Mouse (Mus musculus) forebrain, embryonic 10.5 days (tissue): Measurements from ENCODE around the gene Zfyve28. TPM values are rescaled to one million over a fixed set of nuclear protein-coding genes. Genes with fewer than 3 reads are reported as not detected.
A peak's percentile ranks its signal among the peaks of the same experiment; 100 is the strongest.

Source experiments
- DNase-seq: peaks from one replicate; pipeline ENCODE4 v3.0.0-alpha.2; 2017; ENCODE audit warnings: low spot score; ENCODE audit errors: extremely low spot score
- H3K27ac ChIP-seq: fragments of 300-500 bp; sonication (generic); 2 replicates; pipeline ENCODE4 v1.5.1; 2016; ENCODE audit warnings: mild to moderate bottlenecking
- H3K27me3 ChIP-seq: fragments of 300-500 bp; sonication (generic); 2 replicates; pipeline ENCODE4 v1.6.1; 2016; ENCODE audit warnings: mild to moderate bottlenecking; ENCODE audit not compliant: poor library complexity, severe bottlenecking
- H3K36me3 ChIP-seq: fragments of 300-500 bp; sonication (generic); replicated peaks from 2 replicates; pipeline ENCODE4 v1.6.1; 2016; ENCODE audit warnings: mild to moderate bottlenecking, moderate library complexity
- H3K4me1 ChIP-seq: fragments of 300-500 bp; sonication (generic); 2 replicates; pipeline ENCODE4 v1.6.1; 2016
- H3K4me3 ChIP-seq: fragments of 300-500 bp; sonication (generic); 2 replicates; pipeline ENCODE4 v1.5.1; 2016; ENCODE audit warnings: mild to moderate bottlenecking, moderate library complexity
- H3K9me3 ChIP-seq: fragments of 300-500 bp; sonication (generic); 2 replicates; pipeline ENCODE4 v1.6.1; 2016; ENCODE audit warnings: mild to moderate bottlenecking, moderate library complexity
- WGBS: fragments of 180-500 bp; shearing (Covaris S2); methylation state at CpG from one replicate; pipeline ENCODE4 v1.1.7; 2016; 5-methylcytosine and 5-hydroxymethylcytosine counted together
- polyA plus RNA-seq: library from polyadenylated mRNA; unstranded; fragments of >200 nt; fragmentation: Nextera tagmentation; extraction: Ambion mirVana; gene quantifications from 2 replicates; pipeline ENCODE4 v1.2.1, GENCODE M21; 2016

The Zfyve28 gene
- polyA plus RNA-seq, 1 experiment from 2014 or later = 1.1 TPM

DNA sequence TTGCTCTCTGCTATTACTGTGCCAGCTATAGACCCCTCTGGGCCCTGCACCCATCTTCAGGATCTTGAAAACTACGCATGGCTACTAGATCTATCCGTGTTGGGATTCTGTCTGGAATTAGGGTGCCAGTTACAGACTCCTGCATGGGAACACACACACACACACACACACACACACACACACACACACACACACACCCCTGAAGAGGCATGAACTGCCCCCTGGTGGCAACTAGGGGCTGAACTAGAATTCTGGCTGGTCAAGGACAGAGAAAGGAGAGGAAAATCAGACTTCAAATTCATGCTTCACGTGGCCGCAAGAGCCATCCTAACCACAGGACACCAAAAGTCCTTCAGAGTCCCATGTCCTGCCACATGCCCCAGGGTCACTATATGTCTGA, 96.4 kb downstream of the Zfyve28 start:
- WGBS = 77% methylated on average over 4 of the region's 4 CpGs
- H3K9me3 ChIP-seq = no peaks in the 10 kb centered on the region
- peaks cover 18% of the 10 kb centered on the region for H3K4me1 ChIP-seq
- no peak for DNase-seq
- peaks cover 11% of the 10 kb centered on the region; the same call in 1 of the 2 replicates for H3K27me3 ChIP-seq
- no peak overlapping the region for H3K27ac ChIP-seq
- no peak overlapping the region for H3K4me3 ChIP-seq
- H3K36me3 ChIP-seq = no peaks in the 10 kb centered on the region

DNA sequence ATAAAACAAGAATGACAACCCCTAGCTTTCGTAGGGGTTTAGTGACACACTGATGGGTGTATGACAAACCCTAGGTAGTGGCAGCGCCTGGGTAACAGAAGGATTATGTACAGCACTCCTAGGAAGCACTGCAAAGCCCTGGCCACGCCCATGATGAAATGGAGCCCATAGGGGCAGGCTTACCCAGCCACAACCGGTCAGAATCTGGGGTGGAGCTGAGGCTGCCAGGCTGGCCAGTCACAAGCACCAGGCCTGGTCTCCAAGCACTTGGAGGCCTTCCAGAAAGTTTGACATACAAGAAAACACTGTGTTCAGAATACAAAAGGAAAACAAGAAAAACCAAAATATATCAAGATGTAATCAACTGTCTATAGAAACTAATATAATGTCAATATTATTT, 97.2 kb downstream of the Zfyve28 start:
- 55% methylated on average over 4 of the region's 4 CpGs for WGBS
- Histone ChIP-seq H3K4me1 (peaks cover 26% of the 10 kb centered on the region), H3K36me3 (no peaks in the 10 kb centered on the region), H3K27me3 (peaks cover 17% of the 10 kb centered on the region), H3K9me3 (no peaks in the 10 kb centered on the region), H3K4me3 (no peak overlapping the region), H3K27ac (no peak overlapping the region)
- no peak for DNase-seq

DNA sequence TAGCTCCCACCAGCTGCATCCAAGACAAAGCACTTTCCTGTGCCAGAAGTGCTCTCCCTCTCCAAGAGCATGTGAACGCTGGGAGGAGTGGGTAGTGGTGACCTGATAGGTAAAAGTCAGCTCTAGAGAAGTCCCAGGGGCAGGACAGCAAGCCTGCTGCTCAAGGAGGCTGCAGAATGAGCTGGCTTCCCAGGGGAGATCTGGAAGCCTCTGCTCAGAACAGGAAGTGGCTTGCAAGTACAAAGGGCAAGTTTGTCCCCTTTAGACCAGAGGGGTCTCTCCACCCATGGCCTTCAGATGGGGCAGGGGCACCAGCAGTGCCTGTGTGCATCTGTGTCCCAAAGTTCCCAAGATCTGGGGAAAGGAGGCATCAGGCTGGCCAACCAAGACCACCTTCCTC, 98.7 kb downstream of the Zfyve28 start:
- H3K9me3 ChIP-seq = no peaks in the 10 kb centered on the region
- H3K27me3 ChIP-seq = peaks cover 27% of the 10 kb centered on the region
- no peak overlapping the region for H3K4me3 ChIP-seq
- peaks cover 35% of the 10 kb centered on the region for H3K4me1 ChIP-seq
- no peaks in the 10 kb centered on the region for H3K36me3 ChIP-seq
- no peak overlapping the region for H3K27ac ChIP-seq
- WGBS = 69% methylated on average over 1 of the region's 1 CpGs
- DNase-seq = no peak

DNA sequence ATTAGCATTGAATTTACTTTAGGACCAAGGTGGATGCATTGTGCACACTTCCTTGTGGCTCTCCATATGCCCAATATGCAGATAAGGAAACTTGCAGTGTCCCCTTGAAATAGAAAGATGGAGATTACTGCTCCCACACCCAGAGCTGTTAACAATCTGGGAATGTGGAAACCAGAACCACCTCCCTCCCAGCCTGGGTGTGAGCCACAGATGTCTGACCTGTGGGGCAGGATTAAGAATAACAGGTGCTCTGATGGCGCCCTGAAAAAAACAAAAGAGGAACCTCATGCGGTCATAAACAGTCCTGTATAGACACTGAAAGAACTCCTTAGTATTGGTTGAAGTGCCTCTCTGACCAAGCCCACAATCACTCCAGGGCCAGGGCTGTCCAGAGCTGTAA, 99.4 kb downstream of the Zfyve28 start:
- H3K36me3 ChIP-seq = no peaks in the 10 kb centered on the region; the same call in 1 of the 2 replicates
- DNase-seq = no peak
- peaks cover 35% of the 10 kb centered on the region for H3K4me1 ChIP-seq
- H3K4me3 ChIP-seq = peak overlapping the region; percentile 84
- WGBS = 84% methylated on average over 2 of the region's 2 CpGs
- H3K27me3 ChIP-seq = peaks cover 27% of the 10 kb centered on the region
- no peaks in the 10 kb centered on the region for H3K9me3 ChIP-seq
- no peak overlapping the region for H3K27ac ChIP-seq

DNA sequence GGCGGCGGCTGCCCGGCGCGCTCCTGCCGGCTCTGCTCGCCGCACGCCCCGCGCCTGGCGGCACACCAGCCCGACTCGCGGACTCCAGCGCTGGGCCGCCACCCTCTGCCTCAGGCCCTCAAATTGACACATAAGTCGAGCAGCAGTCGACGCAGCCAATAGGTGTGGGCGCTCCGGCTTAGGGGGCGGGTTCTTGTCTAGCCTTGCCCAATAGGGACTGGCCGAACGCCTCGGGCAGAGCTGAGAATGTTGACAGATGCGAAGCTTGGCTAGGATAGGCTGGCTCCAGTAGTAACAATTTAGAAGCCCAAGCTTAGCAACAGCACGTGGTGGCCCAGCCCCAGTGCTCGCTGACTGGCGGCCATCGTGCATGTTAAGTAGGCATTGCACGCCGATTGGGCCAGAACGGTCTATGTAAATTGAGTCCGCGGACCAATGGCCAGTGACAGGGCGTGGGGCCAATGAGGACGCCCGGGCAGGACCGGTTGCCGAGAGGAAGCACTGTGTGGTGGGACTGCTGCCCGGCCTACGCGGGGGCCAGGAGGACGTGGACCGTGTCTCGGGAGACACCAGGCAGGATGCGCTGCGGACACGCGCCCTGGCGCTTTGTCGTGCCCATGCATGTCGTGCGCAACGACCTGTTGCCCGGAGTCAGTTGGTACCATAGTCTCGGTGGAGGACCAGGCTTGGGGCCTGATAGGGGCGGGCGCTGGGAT, 100.5 kb downstream of the Zfyve28 start, which contains the start of gene Mxd4:
Gene Mxd4, minus strand, starts transcription at position 120 of the 716 bp plus-strand sequence.
- Histone ChIP-seq H3K36me3 (no peaks in the 10 kb centered on the region; the same call in 1 of the 2 replicates), H3K27ac (peak within 1 kb of the TSS; percentile 86), H3K4me3 (peak within 1 kb of the TSS; percentile 84), H3K27me3 (peaks cover 27% of the 10 kb centered on the region), H3K9me3 (no peaks in the 10 kb centered on the region), H3K4me1 (peaks cover 42% of the 10 kb centered on the region)
- peak; percentile 98 for DNase-seq
- under 1% methylated on average over 60 of the region's 60 CpGs for WGBS

DNA sequence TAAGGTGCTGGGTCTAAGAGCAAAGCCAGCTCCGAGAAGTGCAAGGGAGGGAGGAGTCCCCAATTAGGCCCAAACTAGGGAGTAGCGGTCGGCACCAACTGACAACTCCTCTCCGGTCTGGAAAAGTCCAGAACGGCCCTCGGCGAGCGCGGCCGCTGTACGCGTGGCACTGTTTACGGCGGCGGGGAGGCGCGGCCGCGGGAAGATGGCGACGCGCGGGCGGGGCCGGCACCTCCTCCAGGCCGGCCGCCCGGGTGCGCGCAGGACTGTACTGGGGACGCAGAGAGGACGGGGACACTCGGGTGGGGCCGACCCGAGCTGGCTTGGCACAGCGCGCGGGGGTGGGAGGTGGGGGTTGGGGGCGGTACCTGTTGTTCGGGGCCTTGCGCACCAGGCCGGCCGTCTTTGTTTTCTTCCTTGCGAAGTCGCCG, 101.3 kb downstream of the Zfyve28 start:
- peaks cover 42% of the 10 kb centered on the region for H3K4me1 ChIP-seq
- under 1% methylated on average over 46 of the region's 46 CpGs for WGBS
- H3K27ac ChIP-seq = peak overlapping the region; percentile 86
- peak overlapping the region; percentile 84 for H3K4me3 ChIP-seq
- DNase-seq = peak; percentile 23
- peaks cover 27% of the 10 kb centered on the region for H3K27me3 ChIP-seq
- H3K36me3 ChIP-seq = no peaks in the 10 kb centered on the region; the same call in 1 of the 2 replicates
- no peaks in the 10 kb centered on the region for H3K9me3 ChIP-seq

DNA sequence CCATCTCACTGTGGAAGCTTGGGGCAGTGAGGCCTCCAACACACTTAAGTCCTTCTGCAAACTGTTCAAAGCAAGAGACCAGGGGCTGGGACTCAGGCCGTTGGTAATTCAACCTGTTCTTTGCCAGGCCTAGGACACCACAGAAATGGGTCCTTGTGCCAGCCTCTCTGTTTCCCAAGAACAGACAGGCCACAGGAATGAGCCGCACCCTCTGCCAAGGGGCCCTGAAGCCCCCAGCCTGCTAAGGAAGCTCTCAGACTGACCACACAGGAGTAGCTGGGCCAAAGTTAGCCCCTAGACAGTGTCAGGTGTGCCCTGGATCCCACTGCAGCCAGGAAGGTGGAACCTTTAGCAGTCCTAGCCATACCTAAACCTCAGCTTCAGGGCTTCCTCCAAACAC, 101.9 kb downstream of the Zfyve28 start:
- WGBS = 82% methylated on average over 2 of the region's 2 CpGs
- no peak overlapping the region for H3K27ac ChIP-seq

DNA sequence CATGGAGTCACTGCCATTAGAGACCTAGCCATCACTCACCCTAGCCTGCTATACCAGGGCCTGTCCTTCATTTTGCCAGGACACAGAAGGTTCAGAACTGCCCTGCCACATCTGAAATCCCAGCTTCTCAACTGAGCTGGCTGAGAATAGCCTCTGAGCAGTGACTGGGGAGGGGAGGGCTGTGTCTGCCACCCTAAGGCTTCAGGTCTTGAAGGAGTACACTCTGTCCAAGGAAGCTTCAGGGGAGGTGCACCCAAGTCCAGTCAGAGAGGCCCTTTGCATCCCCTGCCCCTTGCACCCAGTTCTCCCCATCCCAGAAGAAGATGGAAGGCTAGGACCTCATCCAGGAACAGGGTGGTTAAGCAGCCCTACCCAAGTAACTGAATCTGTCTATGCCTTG, 102.5 kb downstream of the Zfyve28 start:
- peak overlapping the region; percentile 84 for H3K4me3 ChIP-seq
- H3K36me3 ChIP-seq = no peaks in the 10 kb centered on the region; the same call in 1 of the 2 replicates
- no peak overlapping the region for H3K27ac ChIP-seq
- H3K27me3 ChIP-seq = peaks cover 27% of the 10 kb centered on the region
- H3K4me1 ChIP-seq = peaks cover 42% of the 10 kb centered on the region
- H3K9me3 ChIP-seq = no peaks in the 10 kb centered on the region
- DNase-seq = no peak

More for the DNA sequence above, 101.9 kb downstream of the Zfyve28 start:
- no peaks in the 10 kb centered on the region for H3K9me3 ChIP-seq
- DNase-seq = no peak
- H3K36me3 ChIP-seq = no peaks in the 10 kb centered on the region; the same call in 1 of the 2 replicates
- peaks cover 42% of the 10 kb centered on the region for H3K4me1 ChIP-seq
- H3K4me3 ChIP-seq = peak overlapping the region; percentile 84
- peaks cover 27% of the 10 kb centered on the region for H3K27me3 ChIP-seq

DNA sequence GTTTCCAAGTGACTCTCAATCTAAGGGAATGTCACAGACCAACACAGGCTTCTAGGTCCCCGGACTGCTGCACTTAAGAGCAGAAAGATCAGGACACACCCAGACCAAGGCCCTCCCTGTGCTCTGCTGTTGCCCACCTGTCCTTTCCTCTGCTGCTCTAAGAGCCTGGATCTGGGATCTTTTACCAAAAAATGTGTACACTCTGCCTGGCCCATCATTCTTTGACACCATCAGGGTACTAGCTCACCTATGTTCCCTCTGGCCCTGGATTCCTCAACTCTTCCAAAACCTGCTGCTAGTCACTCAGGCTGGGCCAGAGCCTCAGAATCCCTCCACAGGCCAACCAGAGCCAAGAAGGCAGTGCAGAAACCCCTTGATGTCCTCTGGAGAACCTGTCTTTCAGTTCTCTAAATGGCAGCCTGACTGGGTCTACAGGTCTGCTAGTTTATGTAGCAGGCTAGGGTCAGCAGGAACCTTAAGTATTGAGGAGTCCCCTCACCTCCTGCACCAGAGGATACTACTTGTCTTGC, 103.1 kb downstream of the Zfyve28 start:
- Histone ChIP-seq H3K27ac (no peak overlapping the region), H3K9me3 (no peaks in the 10 kb centered on the region), H3K36me3 (no peaks in the 10 kb centered on the region; the same call in 1 of the 2 replicates), H3K4me3 (0 out of 2 replicates have a peak overlapping the region, but pooled peaks have one; percentile 84), H3K4me1 (peaks cover 42% of the 10 kb centered on the region), H3K27me3 (peaks cover 27% of the 10 kb centered on the region)
- 91% methylated on average over 1 of the region's 1 CpGs for WGBS
- no peak for DNase-seq

DNA sequence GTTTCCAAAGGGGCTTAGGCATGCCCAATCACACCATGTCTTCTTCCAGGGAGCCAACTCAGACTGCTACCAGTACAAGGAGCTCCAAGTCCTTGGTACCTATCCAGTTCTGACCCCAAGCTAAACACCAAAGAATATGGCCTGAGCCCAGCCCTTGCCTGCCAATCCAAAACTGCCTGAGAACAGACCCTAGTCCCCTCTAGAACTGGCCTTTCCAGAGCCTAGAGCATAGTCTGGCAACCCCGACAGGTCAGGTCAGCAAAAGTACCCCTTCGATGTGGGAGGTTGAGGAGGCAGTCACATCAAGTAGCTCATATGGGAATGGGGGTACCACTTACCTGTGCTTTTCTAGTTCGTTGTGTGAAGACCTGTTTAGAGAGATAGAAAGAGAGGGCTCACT, 104.3 kb downstream of the Zfyve28 start:
- H3K4me3 ChIP-seq = no peak overlapping the region
- peaks cover 16% of the 10 kb centered on the region for H3K27me3 ChIP-seq
- H3K36me3 ChIP-seq = no peaks in the 10 kb centered on the region; the same call in 1 of the 2 replicates
- WGBS = 86% methylated on average over 3 of the region's 3 CpGs
- no peak overlapping the region for H3K27ac ChIP-seq
- peaks cover 42% of the 10 kb centered on the region for H3K4me1 ChIP-seq
- no peak for DNase-seq
- no peaks in the 10 kb centered on the region for H3K9me3 ChIP-seq

DNA sequence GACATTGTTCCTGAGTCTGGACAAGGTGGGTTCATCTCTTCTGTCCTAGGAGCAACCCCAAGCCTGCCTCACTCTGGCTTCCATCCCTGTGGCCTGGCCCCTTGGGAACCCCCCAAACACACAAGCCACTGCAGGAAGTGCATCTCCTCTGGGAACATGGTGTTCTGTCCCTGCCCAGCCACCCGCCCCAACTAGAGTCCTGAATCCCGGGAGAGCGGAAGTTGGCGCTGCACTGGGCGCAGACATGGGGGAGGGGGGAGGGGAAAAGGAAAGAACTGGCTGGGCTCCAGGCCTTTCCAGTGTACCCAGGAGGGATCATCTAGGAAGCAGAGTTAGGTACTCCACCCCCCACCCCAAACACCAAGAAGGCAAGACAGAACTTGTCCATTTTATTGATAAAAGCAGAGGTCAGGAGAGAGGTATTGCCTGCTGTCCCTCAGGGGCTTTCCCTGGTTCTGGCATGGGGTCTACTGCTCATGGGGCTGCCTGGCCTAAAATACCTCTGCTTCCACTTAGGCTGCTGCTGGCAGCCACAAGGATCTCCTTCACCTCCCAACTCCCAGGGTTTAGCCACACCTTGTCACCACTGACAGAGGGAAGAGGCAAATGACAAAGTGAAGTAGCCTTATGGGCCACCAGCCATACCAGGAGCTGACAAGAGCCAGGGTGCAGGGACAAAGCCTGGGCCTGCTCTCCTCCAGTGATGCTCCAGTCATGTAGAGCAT, 104.9 kb downstream of the Zfyve28 start:
- DNase-seq = no peak
- Histone ChIP-seq H3K4me1 (peaks cover 37% of the 10 kb centered on the region), H3K36me3 (peaks cover 2% of the 10 kb centered on the region), H3K27me3 (peaks cover 16% of the 10 kb centered on the region), H3K9me3 (no peaks in the 10 kb centered on the region), H3K4me3 (no peak overlapping the region), H3K27ac (no peak overlapping the region)
- WGBS = 88% methylated on average over 5 of the region's 5 CpGs

DNA sequence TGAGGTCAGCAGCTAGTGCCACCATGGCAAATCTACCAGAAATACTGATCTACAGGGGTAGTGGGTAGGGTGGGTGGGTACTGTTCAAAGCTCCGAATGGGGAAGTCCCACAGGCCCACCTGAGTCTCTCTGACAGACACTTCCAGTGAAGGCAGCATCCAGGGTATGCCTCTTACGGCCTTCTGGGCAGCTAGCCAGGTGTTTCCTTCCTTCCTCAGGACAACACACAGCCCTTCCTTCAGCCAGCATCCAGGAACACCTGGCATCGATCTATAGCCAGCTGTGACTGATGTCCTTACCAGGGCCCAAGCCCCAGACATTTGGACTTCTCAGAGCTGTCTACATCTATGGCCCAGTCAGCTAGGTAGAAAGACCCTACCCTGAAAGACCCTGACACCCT, 105.8 kb downstream of the Zfyve28 start:
- H3K36me3 ChIP-seq = peaks cover 8% of the 10 kb centered on the region
- 89% methylated on average over 3 of the region's 3 CpGs for WGBS

DNA sequence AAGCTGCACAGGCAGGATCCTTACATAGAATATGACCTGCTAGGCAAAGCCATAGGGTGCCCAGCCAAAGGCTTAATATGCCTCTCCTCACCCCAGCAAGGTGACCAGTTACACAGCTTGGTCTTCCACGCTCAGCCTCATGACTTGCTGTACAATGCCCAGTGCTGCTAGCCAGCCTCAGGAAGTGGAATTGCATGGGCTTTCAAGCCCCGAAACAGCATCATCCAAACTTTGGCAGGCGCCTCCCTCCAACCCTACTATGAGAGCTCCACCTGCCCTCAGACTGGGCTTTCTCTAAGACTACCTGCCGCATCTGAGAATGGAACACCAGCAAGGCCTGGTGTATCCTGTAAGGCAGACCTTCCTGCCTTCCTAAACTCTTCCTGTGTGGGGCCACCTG, 110.4 kb downstream of the Zfyve28 start:
- H3K9me3 ChIP-seq = no peaks in the 10 kb centered on the region
- no peak overlapping the region for H3K4me3 ChIP-seq
- H3K36me3 ChIP-seq = peaks cover 34% of the 10 kb centered on the region
- H3K27me3 ChIP-seq = no peaks in the 10 kb centered on the region
- peaks cover 7% of the 10 kb centered on the region for H3K4me1 ChIP-seq
- WGBS = 92% methylated on average over 4 of the region's 4 CpGs
- no peak for DNase-seq
- no peak overlapping the region for H3K27ac ChIP-seq

More for the DNA sequence above, 105.8 kb downstream of the Zfyve28 start:
- H3K4me1 ChIP-seq = peaks cover 31% of the 10 kb centered on the region
- no peak overlapping the region for H3K27ac ChIP-seq
- no peak overlapping the region for H3K4me3 ChIP-seq
- H3K27me3 ChIP-seq = peaks cover 16% of the 10 kb centered on the region
- no peaks in the 10 kb centered on the region for H3K9me3 ChIP-seq
- no peak for DNase-seq
